Mouse (Mus musculus): Measurements from ENCODE around the gene Gm10203. TPM values are rescaled to one million over a fixed set of nuclear protein-coding genes. Genes with fewer than 3 reads are reported as not detected.
"Not testable (repeated sequence)": the region's sequence is repeated elsewhere in the genome, so short reads cannot be mapped to it uniquely, and the experiment has no call there.

Gm10203 gene
- polyA plus RNA-seq, 1 experiment from 2014 or later: not detected

DNA sequence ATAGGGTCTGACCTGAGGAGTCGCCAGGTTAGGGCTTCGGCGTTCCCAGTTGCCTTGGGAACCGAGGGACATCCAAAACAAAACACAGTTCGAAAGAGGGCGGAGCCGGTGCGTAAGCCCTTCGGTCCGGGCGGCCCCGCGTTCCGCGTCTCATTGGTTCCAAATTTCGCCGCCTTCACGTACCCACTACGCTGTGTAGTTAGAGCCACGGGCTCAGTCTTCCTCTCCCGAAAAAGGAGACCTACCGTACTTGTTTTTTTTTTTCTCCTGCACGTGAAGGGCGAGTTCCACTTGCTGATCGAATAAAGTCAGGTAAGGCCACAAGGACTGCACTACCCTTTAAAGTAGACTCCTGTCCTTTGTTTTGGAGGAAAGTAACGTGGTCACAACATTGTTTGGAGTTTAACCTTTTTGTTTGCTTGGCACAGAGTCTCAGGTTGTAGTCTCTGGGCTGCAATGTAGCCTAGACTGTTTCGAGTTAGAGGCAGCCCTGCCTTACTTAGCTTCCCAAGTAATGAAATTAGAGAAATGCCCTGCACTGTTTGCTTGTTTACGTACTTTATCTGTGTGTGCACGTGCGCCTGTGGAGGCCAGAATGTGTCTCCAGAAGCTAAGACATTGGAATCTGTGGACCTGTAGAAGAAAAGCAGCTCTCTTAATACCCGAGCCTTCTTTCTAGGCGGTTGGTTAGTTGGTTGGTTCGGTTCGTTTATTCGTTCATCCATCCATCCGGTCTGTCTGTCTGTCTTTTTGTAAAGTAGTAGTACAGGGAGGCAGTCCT lies 11.6 kb downstream of the Gm10203 start:
- H3K4me1 ChIP-seq (ENCODE audit: control insufficient read depth, insufficient read depth, low read length): peaks cover 3% of the 10 kb centered on the region; the same call in 1 of the 2 replicates
- peak overlapping the region; percentile 68 for H3K4me2 ChIP-seq (ENCODE audit: low read length)
- WGBS: 6% methylated on average over 36 of the region's 36 CpGs
- ATAC-seq (peak; percentile 97), DNase-seq (ENCODE audit: low spot score) (peak; percentile 86)
- no peaks in the 10 kb centered on the region for H3K36me3 ChIP-seq (ENCODE audit: control insufficient read depth, insufficient read depth, low read length)
- no peaks in the 10 kb centered on the region for H3K27me3 ChIP-seq (replicated peaks; ENCODE audit: control insufficient read depth, insufficient read depth, low read length)
- H3K4me3 ChIP-seq (ENCODE audit: low read depth, low read length): peak overlapping the region; percentile 34
- no peaks in the 10 kb centered on the region for H3K9me3 ChIP-seq (replicated peaks; ENCODE audit: control insufficient read depth, low read length)
- peak overlapping the region; percentile 61 for H3K9ac ChIP-seq (ENCODE audit: low read length)
- no peak overlapping the region for H3K27ac ChIP-seq (ENCODE audit: low read depth, low read length)

DNA sequence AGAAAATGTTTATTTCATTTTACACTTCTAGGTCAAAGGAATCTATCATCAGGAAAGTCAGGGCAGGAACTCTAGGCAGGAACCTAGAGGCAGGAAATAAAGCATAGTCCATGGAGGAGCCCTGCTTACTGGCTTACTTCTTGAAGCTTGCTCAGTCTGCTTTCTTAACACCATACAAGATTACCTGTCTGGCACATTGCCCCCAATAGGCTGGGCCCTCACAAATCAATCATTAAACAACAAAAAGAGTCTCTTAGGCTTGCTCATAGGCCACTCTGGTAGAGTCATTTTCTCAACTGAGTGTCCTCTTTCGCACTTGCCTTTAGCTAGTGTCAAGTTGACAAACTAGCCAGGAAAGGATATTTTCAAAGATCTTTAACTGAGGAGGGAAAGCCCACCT lies 15.2 kb downstream of the Gm10203 start:
- H3K4me1 ChIP-seq (ENCODE audit: control insufficient read depth, insufficient read depth, low read length): peaks cover 3% of the 10 kb centered on the region; the same call in 1 of the 2 replicates
- no peaks in the 10 kb centered on the region for H3K9me3 ChIP-seq (replicated peaks; ENCODE audit: control insufficient read depth, low read length)
- no peak overlapping the region for H3K4me2 ChIP-seq (ENCODE audit: low read length)
- no peak overlapping the region for H3K27ac ChIP-seq (ENCODE audit: low read depth, low read length)
- DNase-seq (ENCODE audit: low spot score) (no peak), ATAC-seq (no peak)
- H3K36me3 ChIP-seq (ENCODE audit: control insufficient read depth, insufficient read depth, low read length): no peaks in the 10 kb centered on the region
- H3K27me3 ChIP-seq (replicated peaks; ENCODE audit: control insufficient read depth, insufficient read depth, low read length): no peaks in the 10 kb centered on the region
- no peak overlapping the region for H3K4me3 ChIP-seq (ENCODE audit: low read depth, low read length)
- 97% methylated on average over 1 of the region's 1 CpGs for WGBS
- H3K9ac ChIP-seq (ENCODE audit: low read length): no peak overlapping the region

DNA sequence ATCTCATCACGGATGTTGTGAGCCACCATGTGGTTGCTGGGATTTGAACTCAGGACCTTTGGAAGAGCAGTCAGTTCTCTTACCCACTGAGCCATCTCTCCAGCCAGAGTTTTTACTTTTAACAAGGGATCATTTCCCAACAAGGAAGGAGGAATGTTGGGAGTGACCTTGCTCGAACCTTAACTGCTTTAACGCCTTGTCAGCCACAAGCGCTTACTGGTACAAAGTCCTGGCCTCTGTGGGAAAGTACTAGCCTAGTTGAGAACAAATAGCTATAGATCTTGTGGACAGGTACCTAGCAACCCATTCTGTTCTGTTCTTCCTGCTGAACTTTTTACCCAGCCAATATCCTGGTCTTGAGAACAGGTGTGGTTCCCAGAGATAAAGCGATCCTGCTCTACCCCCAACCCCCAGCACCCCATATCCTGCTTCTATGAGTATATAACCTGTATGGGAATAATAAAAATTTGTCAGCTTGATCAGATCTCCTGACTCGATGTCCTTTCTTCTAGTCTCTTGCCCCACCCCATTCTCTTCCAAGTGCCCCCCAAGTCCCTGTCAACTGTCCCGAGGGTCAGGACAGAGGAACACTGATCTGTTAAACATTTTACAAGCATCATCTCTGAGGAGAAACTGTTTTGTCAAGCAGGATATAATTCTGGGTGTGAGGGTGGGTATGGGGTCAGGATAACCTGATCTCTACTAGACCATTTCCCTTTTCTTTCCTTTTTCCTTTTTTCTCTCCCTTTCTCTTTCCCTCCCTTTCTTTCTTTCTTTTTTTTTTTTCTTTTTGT lies 18.7 kb downstream of the Gm10203 start:
- Histone ChIP-seq H3K4me3 (ENCODE audit: low read depth, low read length) (no peak overlapping the region), H3K9me3 (replicated peaks; ENCODE audit: control insufficient read depth, low read length) (no peaks in the 10 kb centered on the region), H3K4me2 (ENCODE audit: low read length) (no peak overlapping the region), H3K27ac (ENCODE audit: low read depth, low read length) (no peak overlapping the region), H3K9ac (ENCODE audit: low read length) (no peak overlapping the region), H3K4me1 (ENCODE audit: control insufficient read depth, insufficient read depth, low read length) (no peaks in the 10 kb centered on the region), H3K27me3 (replicated peaks; ENCODE audit: control insufficient read depth, insufficient read depth, low read length) (no peaks in the 10 kb centered on the region), H3K36me3 (ENCODE audit: control insufficient read depth, insufficient read depth, low read length) (peaks cover 5% of the 10 kb centered on the region)
- no peak for ATAC-seq
- no peak for DNase-seq (ENCODE audit: low spot score)
- WGBS: 92% methylated on average over 7 of the region's 7 CpGs

DNA sequence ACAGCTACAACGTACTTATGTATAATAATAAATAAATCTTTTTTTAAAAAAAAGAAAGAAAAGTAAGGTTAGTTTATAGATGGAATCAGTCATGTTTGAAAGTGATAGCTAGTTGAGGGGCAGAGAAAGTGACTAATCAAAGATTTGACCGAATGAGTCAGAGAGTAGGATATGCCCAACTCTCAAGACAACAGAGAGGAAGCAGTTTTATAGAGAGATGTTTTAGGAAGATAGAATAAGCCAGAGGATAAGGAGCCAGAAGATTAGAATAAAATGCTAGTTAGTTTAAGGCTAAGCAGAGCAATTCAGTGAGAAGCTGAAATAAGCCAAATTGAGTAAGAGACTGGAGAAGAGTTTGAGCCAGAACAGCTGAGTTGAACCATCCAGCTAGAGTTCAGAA lies 22.1 kb downstream of the Gm10203 start:
- Histone ChIP-seq H3K4me3 (ENCODE audit: low read depth, low read length) (no peak overlapping the region), H3K27ac (ENCODE audit: low read depth, low read length) (no peak overlapping the region), H3K9ac (ENCODE audit: low read length) (no peak overlapping the region), H3K4me1 (ENCODE audit: control insufficient read depth, insufficient read depth, low read length) (no peaks in the 10 kb centered on the region), H3K9me3 (replicated peaks; ENCODE audit: control insufficient read depth, low read length) (no peaks in the 10 kb centered on the region), H3K27me3 (replicated peaks; ENCODE audit: control insufficient read depth, insufficient read depth, low read length) (no peaks in the 10 kb centered on the region), H3K4me2 (ENCODE audit: low read length) (no peak overlapping the region), H3K36me3 (ENCODE audit: control insufficient read depth, insufficient read depth, low read length) (peaks cover 19% of the 10 kb centered on the region)
- 100% methylated on average over 2 of the region's 2 CpGs for WGBS
- ATAC-seq: no peak
- no peak for DNase-seq (ENCODE audit: low spot score)

DNA sequence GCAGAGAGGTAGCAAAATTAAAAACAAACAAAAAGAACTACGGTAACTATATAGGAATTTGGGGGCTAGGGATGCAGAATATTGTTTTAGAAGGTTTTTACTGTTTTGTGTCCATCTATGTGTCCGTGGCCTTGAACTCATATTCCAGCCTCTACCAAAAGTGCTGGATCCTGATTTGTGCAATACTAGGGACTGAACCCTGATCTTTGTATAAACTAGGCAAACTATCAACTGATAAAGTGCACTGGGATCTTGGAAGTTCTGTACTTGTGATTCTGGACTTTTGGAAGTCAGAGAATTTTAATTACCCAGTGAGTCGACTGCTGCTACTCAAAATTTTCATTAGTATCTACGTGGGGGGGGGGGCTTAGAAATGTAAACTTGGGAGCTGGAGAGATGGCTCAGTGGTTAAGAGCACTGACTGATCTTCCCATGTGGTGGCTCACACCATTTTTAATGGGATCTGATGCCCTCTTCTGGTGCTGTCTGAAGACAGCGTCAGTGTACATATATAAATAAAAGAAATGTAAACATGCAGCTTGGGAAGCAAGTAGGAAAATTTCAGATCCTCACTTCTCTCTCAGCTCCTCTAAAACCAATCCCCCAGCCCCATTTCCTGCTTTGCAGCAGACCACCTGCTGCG lies 23.6 kb downstream of the Gm10203 start:
- no peak overlapping the region for H3K9ac ChIP-seq (ENCODE audit: low read length)
- no peak overlapping the region for H3K4me2 ChIP-seq (ENCODE audit: low read length)
- H3K4me3 ChIP-seq (ENCODE audit: low read depth, low read length): no peak overlapping the region
- no peaks in the 10 kb centered on the region for H3K9me3 ChIP-seq (replicated peaks; ENCODE audit: control insufficient read depth, low read length)
- no peak overlapping the region for H3K27ac ChIP-seq (ENCODE audit: low read depth, low read length)
- H3K27me3 ChIP-seq (replicated peaks; ENCODE audit: control insufficient read depth, insufficient read depth, low read length): no peaks in the 10 kb centered on the region
- peaks cover 29% of the 10 kb centered on the region for H3K36me3 ChIP-seq (ENCODE audit: control insufficient read depth, insufficient read depth, low read length)
- 43% methylated on average over 6 of the region's 6 CpGs for WGBS
- DNase-seq (ENCODE audit: low spot score) (no peak), ATAC-seq (no peak)
- H3K4me1 ChIP-seq (ENCODE audit: control insufficient read depth, insufficient read depth, low read length): no peaks in the 10 kb centered on the region

DNA sequence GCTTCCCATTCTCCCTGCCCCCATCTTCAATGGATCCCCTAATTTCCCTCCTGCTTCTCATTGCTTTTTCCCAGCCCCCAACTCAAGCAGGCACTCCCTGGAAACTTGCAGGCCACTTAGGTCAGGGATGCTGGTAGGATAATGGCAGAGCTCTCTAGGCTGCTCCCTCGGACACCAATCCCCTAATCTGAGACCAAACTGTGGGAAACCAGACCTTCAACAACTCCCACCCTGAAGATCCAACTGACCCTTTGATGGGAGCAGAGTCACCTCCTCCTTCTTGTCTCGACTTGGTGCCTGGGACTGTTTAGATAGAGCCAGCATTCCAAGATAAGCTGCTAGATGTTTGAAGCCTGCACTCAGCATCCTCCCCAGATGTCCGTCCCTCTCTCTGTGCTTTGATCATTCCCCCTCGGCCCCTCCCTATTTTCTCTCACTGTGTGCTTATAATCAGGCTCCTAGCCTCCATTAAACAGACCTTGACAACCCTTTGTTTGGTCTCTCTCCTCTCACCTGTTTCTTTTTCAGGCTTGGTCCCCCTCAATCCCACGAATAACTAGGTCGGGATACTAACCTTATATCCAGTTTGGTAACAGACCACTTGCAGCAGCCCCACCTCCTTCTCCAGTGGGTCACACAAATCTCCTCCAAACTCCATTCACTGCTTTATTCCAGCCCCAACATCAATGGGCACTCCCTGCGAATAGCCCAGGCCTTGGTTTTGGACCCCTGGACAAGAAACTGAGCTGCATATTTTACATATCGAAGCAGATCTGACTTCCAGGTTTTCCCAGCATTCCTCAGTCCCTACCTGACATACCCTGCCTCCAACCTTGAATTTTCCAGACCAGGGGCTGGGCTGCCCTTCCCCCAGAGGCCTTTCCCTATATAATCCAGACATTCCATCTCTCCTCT lies 24.4 kb downstream of the Gm10203 start:
- ATAC-seq (no peak), DNase-seq (ENCODE audit: low spot score) (no peak)
- 16% methylated on average over 8 of the region's 8 CpGs for WGBS
- H3K36me3 ChIP-seq (ENCODE audit: control insufficient read depth, insufficient read depth, low read length): peaks cover 35% of the 10 kb centered on the region
- no peak overlapping the region for H3K4me3 ChIP-seq (ENCODE audit: low read depth, low read length)
- no peak overlapping the region for H3K9ac ChIP-seq (ENCODE audit: low read length)
- no peak overlapping the region for H3K27ac ChIP-seq (ENCODE audit: low read depth, low read length)
- no peaks in the 10 kb centered on the region for H3K4me1 ChIP-seq (ENCODE audit: control insufficient read depth, insufficient read depth, low read length)
- no peak overlapping the region for H3K4me2 ChIP-seq (ENCODE audit: low read length)
- no peaks in the 10 kb centered on the region for H3K9me3 ChIP-seq (replicated peaks; ENCODE audit: control insufficient read depth, low read length)
- H3K27me3 ChIP-seq (replicated peaks; ENCODE audit: control insufficient read depth, insufficient read depth, low read length): no peaks in the 10 kb centered on the region

DNA sequence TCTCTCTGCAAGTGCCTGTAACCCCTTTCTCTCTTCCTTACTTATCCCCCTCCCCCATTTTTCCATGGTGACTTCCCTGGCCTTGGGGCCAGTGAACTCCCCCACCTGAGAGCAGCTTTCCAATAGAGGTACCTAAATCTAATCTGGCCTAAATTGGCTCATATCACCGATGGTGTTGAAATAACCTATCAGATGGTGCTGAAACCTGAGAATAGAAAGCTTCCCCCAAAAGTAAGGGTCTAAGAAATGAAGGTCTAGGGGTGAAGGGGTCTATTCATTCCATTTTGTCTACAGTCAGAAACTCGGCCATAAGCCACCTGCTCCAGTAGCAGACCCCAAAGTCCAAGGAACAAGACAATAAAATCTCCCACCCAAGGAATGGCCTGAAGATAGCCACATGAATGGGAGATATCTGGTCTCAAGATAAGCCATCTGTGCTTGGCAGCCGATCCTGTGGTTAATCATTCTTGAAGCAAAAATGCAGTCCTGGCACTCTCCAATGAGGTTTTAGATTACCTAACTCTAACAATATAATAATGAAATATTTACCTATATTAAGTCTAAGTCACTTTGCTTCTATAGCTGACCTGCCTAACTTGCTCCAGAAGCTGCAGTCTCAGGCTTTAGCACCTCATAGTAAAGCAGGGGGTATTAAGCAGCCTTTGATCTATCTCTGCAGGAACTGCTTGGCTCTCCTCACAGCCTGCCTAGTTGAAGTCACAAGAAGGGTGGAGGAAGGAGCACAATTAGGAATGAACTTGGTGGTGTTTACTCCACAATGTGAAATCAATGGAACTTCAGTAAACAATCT lies 25.3 kb downstream of the Gm10203 start:
- WGBS: 74% methylated on average over 3 of the region's 3 CpGs
- peaks cover 40% of the 10 kb centered on the region for H3K36me3 ChIP-seq (ENCODE audit: control insufficient read depth, insufficient read depth, low read length)
- ATAC-seq (no peak), DNase-seq (ENCODE audit: low spot score) (no peak)
- no peaks in the 10 kb centered on the region for H3K4me1 ChIP-seq (ENCODE audit: control insufficient read depth, insufficient read depth, low read length)
- H3K9me3 ChIP-seq (replicated peaks; ENCODE audit: control insufficient read depth, low read length): no peaks in the 10 kb centered on the region
- H3K9ac ChIP-seq (ENCODE audit: low read length): no peak overlapping the region
- no peak overlapping the region for H3K27ac ChIP-seq (ENCODE audit: low read depth, low read length)
- no peak overlapping the region for H3K4me3 ChIP-seq (ENCODE audit: low read depth, low read length)
- no peak overlapping the region for H3K4me2 ChIP-seq (ENCODE audit: low read length)
- no peaks in the 10 kb centered on the region for H3K27me3 ChIP-seq (replicated peaks; ENCODE audit: control insufficient read depth, insufficient read depth, low read length)

DNA sequence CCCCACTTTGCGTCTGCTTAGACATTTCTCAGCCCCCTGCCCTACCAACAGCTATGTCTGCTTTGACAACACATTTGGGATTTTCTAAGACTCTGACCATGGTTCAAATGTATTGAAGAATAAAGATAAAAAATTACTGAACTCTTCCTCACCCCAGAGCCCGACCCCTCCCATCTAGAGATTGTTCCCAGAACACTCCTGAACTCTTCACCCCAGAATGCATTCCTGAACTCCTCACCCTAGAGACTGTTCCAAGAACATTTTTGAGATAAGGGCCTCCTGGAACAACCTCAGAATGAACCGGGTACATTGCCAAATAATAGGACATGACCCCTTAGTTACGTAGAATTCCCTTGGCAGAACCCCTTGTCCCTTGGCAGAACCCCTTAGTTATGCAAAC lies 37.1 kb downstream of the Gm10203 start:
- not testable (repeated sequence) for H3K4me1 ChIP-seq (ENCODE audit: control insufficient read depth, insufficient read depth, low read length); H3K9me3 ChIP-seq (replicated peaks; ENCODE audit: control insufficient read depth, low read length); H3K4me2 ChIP-seq (ENCODE audit: low read length); DNase-seq (ENCODE audit: low spot score); H3K27ac ChIP-seq (ENCODE audit: low read depth, low read length); ATAC-seq; H3K27me3 ChIP-seq (replicated peaks; ENCODE audit: control insufficient read depth, insufficient read depth, low read length); H3K4me3 ChIP-seq (ENCODE audit: low read depth, low read length); H3K9ac ChIP-seq (ENCODE audit: low read length)
- WGBS: over 99% methylated on average over 3 of the region's 4 CpGs
- peaks cover 42% of the 10 kb centered on the region for H3K36me3 ChIP-seq (ENCODE audit: control insufficient read depth, insufficient read depth, low read length)

Data from forebrain, embryonic 14.5 days (tissue).